Mouse (Mus musculus): ENCODE data around the gene Zfp143. TPM values are rescaled to one million over a fixed set of nuclear protein-coding genes. Genes with fewer than 3 reads are reported as not detected.

The Zfp143 gene
- total and polyA plus RNA-seq, 3 experiments = 17.0 to 23.4 (median 17.5) TPM

DNA sequence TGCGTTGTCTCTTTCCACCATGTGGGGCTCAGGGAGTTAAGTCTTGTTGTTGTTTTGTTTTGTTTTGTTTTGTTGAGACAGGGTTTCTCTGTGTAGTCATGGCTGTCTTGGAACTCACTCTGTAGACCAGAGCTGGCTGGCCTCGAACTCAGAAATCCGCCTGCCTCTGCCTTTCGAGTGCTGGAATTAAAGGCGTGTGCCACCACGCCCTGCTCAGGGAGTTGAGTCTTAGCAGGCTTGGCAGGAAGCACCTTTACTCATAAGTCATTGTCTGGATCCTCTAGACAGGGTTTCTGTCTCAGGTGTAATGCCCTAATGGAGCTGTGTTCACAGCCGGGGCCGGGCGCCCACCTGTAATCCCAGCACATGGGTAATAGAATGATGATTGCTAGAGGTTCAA is 2.7 kb downstream of the Zfp143 start:
- H3K9ac ChIP-seq (ENCODE audit: insufficient read depth, low read depth) = no peak overlapping the region
- no peaks in the 10 kb centered on the region for H3K27me3 ChIP-seq (replicated peaks)
- H3K4me3 ChIP-seq (replicated peaks in 1 of 3; ENCODE audit: low read depth in 2 of 3, low read length in 2 of 3, poor library complexity in 1 of 3) = no peak overlapping the region
- H3K79me2 ChIP-seq (replicated peaks; ENCODE audit: control insufficient read depth, extremely low read depth, insufficient read depth, poor library complexity, severe bottlenecking) = peaks cover 23% of the 10 kb centered on the region
- H3K36me3 ChIP-seq (replicated peaks in 1 of 2; ENCODE audit: control insufficient read depth in 1 of 2, insufficient read depth in 1 of 2, low read length in 1 of 2) = peaks cover 7 to 40% of the 10 kb centered on the region in 2 experiments
- dilution Hi-C loops (cut with MboI; ENCODE audit: extremely low pct_ligation_motif_present, extremely low pct_unique_long_range_greater_than_20kb, low sequenced_read_pairs) (no loop called here), in situ Hi-C loops (cut with MboI; ENCODE audit: low pct_ligation_motif_present, low pct_unique_long_range_greater_than_20kb, low sequenced_read_pairs) (no loop called here)
- H3K4me2 ChIP-seq (ENCODE audit: insufficient read depth, low read depth, poor library complexity, severe bottlenecking) = no peak overlapping the region
- TF ChIP-seq MAX (IDR thresholded peaks at IDR 0.05; ENCODE audit: low read length) (no peak), JUND (conservative IDR thresholded peaks at IDR 0.05; ENCODE audit: low read depth, low read length) (no peak), MEF2A (IDR thresholded peaks at IDR 0.05; ENCODE audit: borderline replicate concordance, low read depth, low read length) (no peak), EP300 (IDR thresholded peaks at IDR 0.05; ENCODE audit: low read length) (no peak), SIN3A (IDR thresholded peaks at IDR 0.05; ENCODE audit: low read length) (no peak), ZNF384 (IDR thresholded peaks at IDR 0.05; ENCODE audit: low read depth, low read length) (no peak), UBTF (IDR thresholded peaks at IDR 0.05; ENCODE audit: low read depth, low read length) (no peak)
- H3K27ac ChIP-seq (ENCODE audit: insufficient read depth, low read depth) = no peak overlapping the region
- no peaks in the 10 kb centered on the region for H3K9me3 ChIP-seq (replicated peaks; ENCODE audit: low read length)
- DNase-seq (ENCODE audit: extremely low read depth) = no peak
- H3K4me1 ChIP-seq (ENCODE audit: control insufficient read depth in 1 of 2, insufficient read depth in 2 of 2) = peaks cover 3 to 29% of the 10 kb centered on the region in 2 experiments; a peak in 3 of 4 replicates

DNA sequence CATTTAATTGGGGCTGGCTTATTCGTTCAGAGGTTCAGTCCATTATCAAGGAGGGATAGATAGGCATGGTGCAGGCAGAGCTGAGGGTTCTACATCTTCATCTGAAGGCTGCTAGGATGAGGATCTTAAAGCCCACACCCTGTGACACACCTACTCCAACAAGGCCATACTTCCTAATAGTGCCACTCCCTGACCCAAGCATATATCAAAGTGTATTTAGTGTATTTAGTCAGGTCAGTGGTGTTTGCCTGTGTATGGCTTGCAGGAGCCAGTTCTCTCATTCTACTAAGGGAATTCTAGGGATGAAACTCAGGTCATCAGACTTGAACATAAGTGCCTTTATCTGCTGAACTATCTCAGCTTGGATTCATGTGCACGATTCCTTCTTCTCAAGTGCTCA is 8.1 kb downstream of the Zfp143 start:
- H3K4me3 ChIP-seq (replicated peaks in 1 of 3; ENCODE audit: low read depth in 2 of 3, low read length in 2 of 3, poor library complexity in 1 of 3) = no peak overlapping the region
- H3K4me1 ChIP-seq (ENCODE audit: control insufficient read depth in 1 of 2, insufficient read depth in 2 of 2) = peaks cover 0 to 8% of the 10 kb centered on the region in 2 experiments; a peak in 1 of 4 replicates
- no peak overlapping the region for H3K27ac ChIP-seq (ENCODE audit: insufficient read depth, low read depth)
- H3K4me2 ChIP-seq (ENCODE audit: insufficient read depth, low read depth, poor library complexity, severe bottlenecking) = no peak overlapping the region
- no peak for DNase-seq (ENCODE audit: extremely low read depth)
- H3K9me3 ChIP-seq (replicated peaks; ENCODE audit: low read length) = no peaks in the 10 kb centered on the region
- H3K9ac ChIP-seq (ENCODE audit: insufficient read depth, low read depth) = no peak overlapping the region
- peaks cover 2% of the 10 kb centered on the region for H3K79me2 ChIP-seq (replicated peaks; ENCODE audit: control insufficient read depth, extremely low read depth, insufficient read depth, poor library complexity, severe bottlenecking)
- peaks cover 39 to 71% of the 10 kb centered on the region in 2 experiments for H3K36me3 ChIP-seq (replicated peaks in 1 of 2; ENCODE audit: control insufficient read depth in 1 of 2, insufficient read depth in 1 of 2, low read length in 1 of 2)
- TF ChIP-seq GABPA (IDR thresholded peaks at IDR 0.05; ENCODE audit: insufficient replicate concordance, low read depth, low read length) = no peak
- TF ChIP-seq MEF2A (IDR thresholded peaks at IDR 0.05; ENCODE audit: borderline replicate concordance, low read depth, low read length) = no peak
- no peak for TF ChIP-seq ZC3H11A (IDR thresholded peaks at IDR 0.05; ENCODE audit: low read depth, low read length)
- TF ChIP-seq TCF12 (IDR thresholded peaks at IDR 0.05; ENCODE audit: low read depth, low read length) = no peak
- no peak for TF ChIP-seq NELFE (IDR thresholded peaks at IDR 0.05; ENCODE audit: low read depth, low read length)
- TF ChIP-seq RAD21 (IDR thresholded peaks at IDR 0.05; ENCODE audit: low read depth, low read length) = no peak
- no peak for TF ChIP-seq SIN3A (IDR thresholded peaks at IDR 0.05; ENCODE audit: low read length)
- TF ChIP-seq JUN (IDR thresholded peaks at IDR 0.05; ENCODE audit: insufficient read depth, low read depth, low read length) = no peak
- TF ChIP-seq HCFC1 (IDR thresholded peaks at IDR 0.05; ENCODE audit: low read depth, low read length) = no peak
- no peak for TF ChIP-seq MXI1 (IDR thresholded peaks at IDR 0.05; ENCODE audit: low read depth, low read length)
- dilution Hi-C loops (cut with MboI; ENCODE audit: extremely low pct_ligation_motif_present, extremely low pct_unique_long_range_greater_than_20kb, low sequenced_read_pairs) = no loop called here
- in situ Hi-C loops (cut with MboI; ENCODE audit: low pct_ligation_motif_present, low pct_unique_long_range_greater_than_20kb, low sequenced_read_pairs) = no loop called here
- H3K27me3 ChIP-seq (replicated peaks) = no peaks in the 10 kb centered on the region

All from CH12.LX (cell line).